Mouse (Mus musculus) cortical plate, adult 2 months (tissue): Measurements from ENCODE around the gene Vmn2r22.
"Not testable (repeated sequence)": the region's sequence is repeated elsewhere in the genome, so short reads cannot be mapped to it uniquely, and the experiment has no call there.

ENCODE experiments used
- CTCF ChIP-seq: fragments of 200-500 bp; IDR thresholded peaks from 2 replicates; pipeline ENCODE4 v1.5.1; 2011; ENCODE audit warnings: mild to moderate bottlenecking, control low read depth, low read length; ENCODE audit not compliant: insufficient read depth; ENCODE audit errors: extremely low read depth
- POLR2A ChIP-seq: fragments of 200-500 bp; IDR thresholded peaks from 2 replicates; pipeline ENCODE4 v1.6.1; 2011; ENCODE audit warnings: mild to moderate bottlenecking, low read length, control low read depth; ENCODE audit not compliant: insufficient read depth; ENCODE audit errors: extremely low read depth

DNA sequence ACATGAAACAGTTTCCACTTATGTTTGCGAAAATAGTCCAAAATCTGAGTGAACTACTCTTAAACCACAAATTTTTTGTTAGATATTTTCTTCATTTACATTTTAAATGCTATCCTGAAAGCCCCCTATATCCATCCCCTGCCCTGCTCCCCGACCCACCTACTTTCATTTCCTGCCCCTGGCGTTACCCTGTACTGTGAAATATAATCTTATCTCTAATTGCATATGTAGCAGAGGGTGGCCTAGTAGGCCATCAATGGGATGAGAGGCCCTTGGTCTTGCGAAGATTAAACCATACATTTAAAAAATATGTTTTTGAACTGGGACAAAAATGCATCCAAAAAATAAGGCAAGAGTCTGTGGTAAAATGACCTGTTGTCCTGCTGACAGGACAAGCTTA lies 11.1 kb downstream of the Vmn2r22 start:
- not testable (repeated sequence) for TF ChIP-seq POLR2A, CTCF
